Mouse (Mus musculus): ENCODE data around the gene Nat14.

- TF ChIP-seq CTCF (IDR thresholded peaks at IDR 0.05; ENCODE audit: extremely low read depth, insufficient read depth, insufficient read length, insufficient replicate concordance) (no peak), POLR2A (IDR thresholded peaks at IDR 0.05; ENCODE audit: low read depth, low read length) (no peak)
Observed at GRCm38 (mm10) chr7:4902404-4902803, 19.4 kb upstream of the Nat14 start.

Measured in spleen, adult 2 months (tissue).